Mouse (Mus musculus) midbrain, embryonic 12.5 days (tissue): Measurements from ENCODE around the gene Ccdc141. TPM values are rescaled to one million over a fixed set of nuclear protein-coding genes. Genes with fewer than 3 reads are reported as not detected.

ENCODE experiments used
- ATAC-seq: fragments of 200-750 bp; cut with Nextera tagmentation; 2 replicates; pipeline ENCODE4 v1.8.0; 2017; ENCODE audit warnings: low read depth, moderate TSS enrichment, moderate library complexity; ENCODE audit not compliant: low FRiP score
- H3K27ac ChIP-seq: fragments of 300-500 bp; sonication (generic); replicated peaks from 2 replicates; pipeline ENCODE4 v1.5.1; 2016; ENCODE audit warnings: mild to moderate bottlenecking
- H3K27me3 ChIP-seq: fragments of 300-500 bp; sonication (generic); 2 replicates; pipeline ENCODE4 v1.6.1; 2016; ENCODE audit warnings: mild to moderate bottlenecking
- H3K36me3 ChIP-seq: fragments of 300-500 bp; sonication (generic); 2 replicates; pipeline ENCODE4 v1.6.1; 2016
- H3K4me1 ChIP-seq: fragments of 300-500 bp; sonication (generic); 2 replicates; pipeline ENCODE4 v1.6.1; 2016
- H3K4me2 ChIP-seq: fragments of 300-500 bp; sonication (generic); replicated peaks from 2 replicates; pipeline ENCODE4 v1.6.1; 2016; ENCODE audit warnings: mild to moderate bottlenecking, moderate library complexity
- H3K4me3 ChIP-seq: fragments of 300-500 bp; sonication (generic); 2 replicates; pipeline ENCODE4 v1.5.1; 2016; ENCODE audit warnings: mild to moderate bottlenecking
- H3K9ac ChIP-seq: fragments of 300-500 bp; sonication (generic); replicated peaks from 2 replicates; pipeline ENCODE4 v1.6.1; 2016; ENCODE audit warnings: mild to moderate bottlenecking, moderate library complexity
- H3K9me3 ChIP-seq: fragments of 300-500 bp; sonication (generic); 2 replicates; pipeline ENCODE4 v1.6.1; 2016; ENCODE audit warnings: mild to moderate bottlenecking
- WGBS: fragments of 180-500 bp; shearing (Covaris S2); methylation state at CpG from one replicate; pipeline ENCODE4 v1.1.7; 2016; 5-methylcytosine and 5-hydroxymethylcytosine counted together
- polyA plus RNA-seq: library from polyadenylated mRNA; unstranded; fragments of >200 nt; fragmentation: Nextera tagmentation; extraction: Ambion mirVana; gene quantifications from 2 replicates; pipeline ENCODE4 v1.2.1, GENCODE M21; 2016

The Ccdc141 gene
- polyA plus RNA-seq, 1 experiment from 2014 or later = 4.7 TPM

DNA sequence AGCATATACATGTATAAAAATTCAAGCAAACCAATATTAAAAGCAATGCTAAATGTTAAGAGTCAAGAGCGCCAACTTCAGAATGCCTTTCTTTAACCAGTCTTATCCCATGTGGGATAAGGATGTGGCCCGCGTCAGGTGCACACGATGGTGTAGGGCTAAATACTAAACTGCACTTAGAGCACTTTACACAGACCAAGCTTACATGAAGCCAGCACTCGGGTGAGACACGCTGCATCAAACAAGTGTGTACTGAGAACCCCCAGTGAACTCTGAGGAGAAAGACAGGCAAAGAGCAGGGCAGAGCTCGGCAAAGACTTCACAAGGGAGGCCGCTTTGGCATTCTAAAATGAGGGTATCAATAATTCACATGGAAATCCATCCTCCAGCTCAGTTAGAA is 19.2 kb downstream of the Ccdc141 start:
- no peak overlapping the region for H3K4me3 ChIP-seq
- no peaks in the 10 kb centered on the region for H3K27me3 ChIP-seq
- no peak overlapping the region for H3K9ac ChIP-seq
- WGBS = 91% methylated on average over 8 of the region's 8 CpGs
- no peaks in the 10 kb centered on the region for H3K36me3 ChIP-seq
- H3K9me3 ChIP-seq = no peaks in the 10 kb centered on the region
- peaks cover 5% of the 10 kb centered on the region; the same call in 1 of the 2 replicates for H3K4me1 ChIP-seq
- no peak for ATAC-seq
- H3K27ac ChIP-seq = no peak overlapping the region
- H3K4me2 ChIP-seq = no peak overlapping the region

DNA sequence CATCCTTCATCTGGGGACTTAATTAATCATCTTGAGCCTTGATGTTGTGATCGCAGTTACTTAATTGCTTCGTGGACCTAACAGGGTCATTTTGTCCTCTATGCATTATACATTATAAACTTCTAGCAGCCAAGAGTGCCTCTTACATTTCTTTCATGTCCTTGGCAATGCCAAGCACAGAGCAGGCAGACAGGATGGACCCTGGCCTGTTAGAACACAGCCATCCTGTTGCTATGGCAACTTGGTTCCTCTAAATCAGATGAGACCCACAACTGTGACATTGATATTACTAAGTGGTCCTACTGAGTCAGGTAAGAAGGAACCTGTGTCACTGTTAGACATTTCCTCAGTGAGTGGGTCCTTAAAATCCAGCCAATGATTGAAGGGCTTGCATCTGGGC is 20.9 kb downstream of the Ccdc141 start:
- H3K27ac ChIP-seq = no peak overlapping the region

DNA sequence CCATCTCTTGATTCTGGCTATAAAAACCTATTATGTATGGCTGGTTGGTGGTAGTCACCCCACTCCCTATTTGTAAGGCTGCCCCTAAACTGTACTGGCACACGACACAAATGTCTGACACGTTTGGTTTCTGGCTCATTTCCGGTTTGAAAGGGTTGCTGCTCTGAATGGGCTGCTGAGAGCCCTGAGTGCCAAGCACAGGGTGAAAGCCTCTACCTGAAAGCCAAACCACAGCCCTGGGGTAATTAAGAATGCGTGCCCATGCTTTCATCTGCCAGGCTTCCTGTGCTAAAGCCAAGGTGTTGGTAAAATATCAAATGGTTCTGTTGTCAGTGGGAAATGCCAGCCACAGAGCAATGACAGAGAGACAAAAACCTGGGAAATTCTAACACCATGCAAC is 22.2 kb downstream of the Ccdc141 start:
- Histone ChIP-seq H3K4me2 (no peak overlapping the region), H3K36me3 (no peaks in the 10 kb centered on the region), H3K9ac (no peak overlapping the region), H3K4me3 (no peak overlapping the region), H3K4me1 (peaks cover 5% of the 10 kb centered on the region; the same call in 1 of the 2 replicates), H3K27ac (no peak overlapping the region), H3K9me3 (no peaks in the 10 kb centered on the region), H3K27me3 (no peaks in the 10 kb centered on the region)
- ATAC-seq = no peak
- 71% methylated on average over 4 of the region's 4 CpGs for WGBS

More for the DNA sequence above, 20.9 kb downstream of the Ccdc141 start:
- Histone ChIP-seq H3K9ac (no peak overlapping the region), H3K27me3 (no peaks in the 10 kb centered on the region), H3K36me3 (no peaks in the 10 kb centered on the region), H3K4me1 (peaks cover 5% of the 10 kb centered on the region; the same call in 1 of the 2 replicates), H3K9me3 (no peaks in the 10 kb centered on the region), H3K4me2 (no peak overlapping the region), H3K4me3 (no peak overlapping the region)
- ATAC-seq = no peak
- WGBS = 75% methylated on average over 2 of the region's 2 CpGs

DNA sequence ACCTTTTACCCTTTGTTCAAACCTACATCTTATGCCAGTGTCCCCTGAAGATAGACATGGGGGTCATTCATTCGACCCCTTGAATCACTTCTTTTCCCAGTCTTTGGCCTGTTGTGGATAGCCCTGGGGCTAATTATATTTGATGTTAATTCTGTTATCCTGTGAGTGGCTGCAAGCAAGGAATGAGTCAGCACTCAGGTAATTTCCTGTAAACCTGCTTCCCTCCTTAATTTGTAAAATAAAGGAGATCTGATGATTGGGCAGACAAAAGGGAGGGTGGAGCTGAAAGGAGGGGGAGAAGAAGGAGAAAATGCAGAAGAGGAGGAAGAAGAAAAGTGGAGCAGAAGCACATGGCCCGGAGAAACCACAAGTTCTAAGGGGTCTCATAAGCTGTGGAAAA is 23.5 kb downstream of the Ccdc141 start:
- 78% methylated on average over 2 of the region's 2 CpGs for WGBS

DNA sequence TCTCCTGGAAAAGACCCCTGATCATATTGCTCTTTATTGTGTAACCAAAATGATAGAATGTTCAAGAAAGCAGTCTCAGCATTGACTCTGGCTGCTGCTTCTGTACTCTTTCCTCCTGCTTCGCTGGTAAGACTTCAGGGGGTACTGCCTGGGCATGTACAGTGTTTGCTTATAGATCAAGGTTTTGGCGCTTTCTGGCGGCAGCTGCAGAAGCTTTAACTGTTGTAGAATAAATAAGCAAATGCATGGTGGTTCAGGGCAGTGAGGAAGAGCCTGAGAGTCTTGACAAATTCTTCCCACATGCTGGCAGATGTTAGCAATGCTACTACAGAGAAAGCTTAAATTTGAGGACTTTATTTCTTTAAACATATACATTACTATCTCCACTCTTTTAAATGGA is 24.1 kb downstream of the Ccdc141 start:
- 69% methylated on average over 3 of the region's 3 CpGs for WGBS
- H3K27me3 ChIP-seq = no peaks in the 10 kb centered on the region
- H3K9ac ChIP-seq = no peak overlapping the region
- H3K4me2 ChIP-seq = no peak overlapping the region
- no peaks in the 10 kb centered on the region for H3K36me3 ChIP-seq
- H3K9me3 ChIP-seq = no peaks in the 10 kb centered on the region
- ATAC-seq = no peak
- H3K27ac ChIP-seq = no peak overlapping the region
- H3K4me3 ChIP-seq = no peak overlapping the region
- H3K4me1 ChIP-seq = peaks cover 5% of the 10 kb centered on the region; the same call in 1 of the 2 replicates

More for the DNA sequence above, 23.5 kb downstream of the Ccdc141 start:
- H3K4me2 ChIP-seq = no peak overlapping the region
- H3K4me3 ChIP-seq = no peak overlapping the region
- H3K9me3 ChIP-seq = no peaks in the 10 kb centered on the region
- H3K36me3 ChIP-seq = no peaks in the 10 kb centered on the region
- H3K27me3 ChIP-seq = no peaks in the 10 kb centered on the region
- H3K27ac ChIP-seq = no peak overlapping the region
- H3K9ac ChIP-seq = no peak overlapping the region
- no peak for ATAC-seq
- peaks cover 5% of the 10 kb centered on the region; the same call in 1 of the 2 replicates for H3K4me1 ChIP-seq

DNA sequence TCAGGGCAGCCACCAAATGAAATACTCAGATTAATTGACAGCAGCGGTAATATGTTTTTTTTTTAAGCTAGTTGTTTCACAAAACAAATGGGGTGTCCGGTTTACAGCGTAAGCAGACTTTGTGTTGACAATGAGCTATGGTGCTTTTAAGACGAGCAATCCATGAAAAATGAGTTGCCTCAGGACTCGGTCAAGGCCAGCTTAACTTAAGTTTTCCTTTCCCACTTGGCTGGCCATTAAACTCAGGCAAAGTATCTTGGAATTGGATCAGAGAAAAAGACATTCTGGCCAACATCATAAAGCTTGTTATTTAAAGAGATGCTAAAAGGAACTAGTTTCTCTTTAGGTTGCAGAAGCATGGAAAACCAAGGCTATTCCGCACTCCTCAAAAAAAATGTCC is 26.9 kb downstream of the Ccdc141 start:
- Histone ChIP-seq H3K4me2 (no peak overlapping the region), H3K9me3 (no peaks in the 10 kb centered on the region), H3K27ac (no peak overlapping the region), H3K9ac (no peak overlapping the region), H3K4me1 (no peaks in the 10 kb centered on the region), H3K4me3 (no peak overlapping the region), H3K36me3 (no peaks in the 10 kb centered on the region), H3K27me3 (no peaks in the 10 kb centered on the region)
- WGBS = 89% methylated on average over 6 of the region's 6 CpGs
- ATAC-seq = no peak

DNA sequence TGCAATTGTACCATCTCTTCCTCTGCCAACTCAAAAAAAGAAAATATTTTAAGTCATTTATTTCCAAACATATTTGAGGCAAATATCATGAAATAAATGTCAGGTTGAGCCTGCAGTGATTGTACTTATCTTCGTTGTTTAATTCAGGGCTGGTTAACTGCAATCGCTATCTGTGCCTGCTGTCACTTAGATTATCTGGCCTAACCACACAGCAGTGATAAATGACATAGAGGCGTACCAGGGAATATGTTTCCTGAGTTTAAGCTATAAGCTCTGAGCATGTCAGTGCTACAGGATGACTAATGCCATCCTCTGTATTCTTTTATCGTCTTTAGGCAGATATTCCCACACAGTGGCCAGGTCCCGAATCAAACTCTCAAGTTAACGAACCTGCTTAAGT is 31.6 kb downstream of the Ccdc141 start:
- Histone ChIP-seq H3K27ac (no peak overlapping the region), H3K4me2 (no peak overlapping the region), H3K9me3 (no peaks in the 10 kb centered on the region), H3K4me1 (no peaks in the 10 kb centered on the region), H3K27me3 (no peaks in the 10 kb centered on the region), H3K36me3 (no peaks in the 10 kb centered on the region), H3K4me3 (no peak overlapping the region), H3K9ac (no peak overlapping the region)
- WGBS = 88% methylated on average over 6 of the region's 6 CpGs
- ATAC-seq = no peak

DNA sequence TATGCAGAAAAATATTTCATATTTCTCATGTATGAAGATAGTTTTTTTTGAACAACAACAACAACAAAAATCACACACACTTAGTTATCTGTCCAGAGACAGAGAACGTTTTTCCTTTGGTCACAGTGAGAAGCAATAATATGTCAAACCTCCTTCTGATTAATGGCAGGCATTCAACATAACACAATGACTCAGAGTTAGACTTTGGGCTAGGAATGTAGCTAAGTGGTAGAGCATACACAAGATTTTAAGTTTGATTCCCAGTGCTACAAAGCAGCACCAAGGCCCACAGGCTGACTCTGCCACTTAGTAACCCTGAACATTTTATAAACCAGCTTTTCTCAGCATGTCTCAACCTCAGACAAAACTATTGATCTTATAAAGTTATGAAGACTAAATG is 35.5 kb downstream of the Ccdc141 start:
- no peaks in the 10 kb centered on the region for H3K4me1 ChIP-seq
- H3K27me3 ChIP-seq = no peaks in the 10 kb centered on the region
- ATAC-seq = no peak
- H3K4me3 ChIP-seq = no peak overlapping the region
- no peaks in the 10 kb centered on the region for H3K36me3 ChIP-seq
- H3K9ac ChIP-seq = no peak overlapping the region
- WGBS = 72% methylated on average over 1 of the region's 1 CpGs
- H3K27ac ChIP-seq = no peak overlapping the region
- no peaks in the 10 kb centered on the region for H3K9me3 ChIP-seq
- no peak overlapping the region for H3K4me2 ChIP-seq

DNA sequence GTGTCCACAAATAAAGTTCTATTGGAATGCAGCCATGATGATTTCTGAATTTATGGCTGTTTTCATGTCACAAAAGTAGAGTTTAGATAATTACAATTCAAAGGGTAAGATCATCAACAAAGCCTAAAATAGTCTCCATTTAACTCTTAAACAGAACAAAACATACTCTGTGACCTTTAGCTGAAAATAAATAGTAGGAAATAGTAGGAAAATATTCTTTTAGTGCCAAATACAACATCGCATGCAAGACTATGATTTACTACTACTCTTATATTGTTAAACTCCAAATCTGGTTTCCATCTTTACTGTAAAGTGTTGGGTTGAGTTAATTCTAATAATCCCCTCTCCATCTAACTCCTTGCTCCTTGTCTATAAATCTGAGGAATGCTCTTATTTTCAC is 37.0 kb downstream of the Ccdc141 start:
- Histone ChIP-seq H3K4me1 (no peaks in the 10 kb centered on the region), H3K27me3 (no peaks in the 10 kb centered on the region), H3K27ac (no peak overlapping the region), H3K36me3 (no peaks in the 10 kb centered on the region), H3K4me2 (no peak overlapping the region), H3K4me3 (no peak overlapping the region), H3K9ac (no peak overlapping the region), H3K9me3 (no peaks in the 10 kb centered on the region)
- 93% methylated on average over 1 of the region's 1 CpGs for WGBS
- no peak for ATAC-seq

DNA sequence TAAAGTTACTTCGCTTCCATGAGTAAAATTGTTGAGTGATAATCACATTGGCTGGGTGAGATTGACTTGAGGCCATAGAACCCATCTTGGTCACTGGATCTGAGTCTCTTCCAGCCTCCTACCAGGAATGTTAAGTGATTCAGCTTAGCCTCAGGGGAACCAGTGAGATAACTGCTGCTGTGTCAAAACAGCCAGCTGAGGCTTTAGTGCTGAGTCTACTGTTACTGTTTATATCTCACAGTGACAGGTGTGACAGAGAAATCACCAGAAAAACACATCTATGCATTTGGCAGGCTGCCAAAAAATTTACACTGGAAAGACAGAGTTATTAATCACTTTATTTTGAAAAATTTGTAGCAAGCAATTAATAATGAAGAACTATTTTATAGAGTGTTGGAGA is 43.5 kb downstream of the Ccdc141 start:
- H3K36me3 ChIP-seq = no peaks in the 10 kb centered on the region
- H3K4me2 ChIP-seq = no peak overlapping the region
- no peak for ATAC-seq
- no peak overlapping the region for H3K4me3 ChIP-seq
- H3K4me1 ChIP-seq = no peaks in the 10 kb centered on the region
- H3K9me3 ChIP-seq = no peaks in the 10 kb centered on the region
- H3K27ac ChIP-seq = no peak overlapping the region
- WGBS = 89% methylated on average over 1 of the region's 1 CpGs
- no peak overlapping the region for H3K9ac ChIP-seq
- H3K27me3 ChIP-seq = no peaks in the 10 kb centered on the region

DNA sequence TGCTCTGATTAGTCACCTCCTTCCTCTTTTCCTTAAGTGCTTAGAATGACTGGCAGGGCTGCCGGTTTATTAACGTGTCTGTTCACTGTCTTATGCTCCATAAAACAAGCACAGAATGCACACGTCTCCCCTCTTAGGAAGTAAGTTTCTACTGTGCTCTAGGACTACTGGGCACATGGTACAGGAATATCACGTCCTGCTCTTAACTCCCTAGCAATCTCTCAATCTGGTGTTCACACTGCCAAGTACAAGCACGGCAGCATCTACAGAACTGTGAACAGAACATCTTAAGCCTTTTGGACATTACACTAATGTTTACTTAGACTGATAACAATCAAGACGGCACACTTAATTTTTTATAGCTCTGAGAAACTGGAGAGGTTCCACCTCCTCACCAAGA is 52.3 kb downstream of the Ccdc141 start:
- 85% methylated on average over 6 of the region's 6 CpGs for WGBS
- Histone ChIP-seq H3K27me3 (no peaks in the 10 kb centered on the region), H3K4me3 (no peak overlapping the region), H3K27ac (no peak overlapping the region), H3K4me2 (no peak overlapping the region), H3K9me3 (no peaks in the 10 kb centered on the region), H3K36me3 (no peaks in the 10 kb centered on the region), H3K4me1 (no peaks in the 10 kb centered on the region; the same call in 1 of the 2 replicates), H3K9ac (no peak overlapping the region)
- ATAC-seq = no peak

DNA sequence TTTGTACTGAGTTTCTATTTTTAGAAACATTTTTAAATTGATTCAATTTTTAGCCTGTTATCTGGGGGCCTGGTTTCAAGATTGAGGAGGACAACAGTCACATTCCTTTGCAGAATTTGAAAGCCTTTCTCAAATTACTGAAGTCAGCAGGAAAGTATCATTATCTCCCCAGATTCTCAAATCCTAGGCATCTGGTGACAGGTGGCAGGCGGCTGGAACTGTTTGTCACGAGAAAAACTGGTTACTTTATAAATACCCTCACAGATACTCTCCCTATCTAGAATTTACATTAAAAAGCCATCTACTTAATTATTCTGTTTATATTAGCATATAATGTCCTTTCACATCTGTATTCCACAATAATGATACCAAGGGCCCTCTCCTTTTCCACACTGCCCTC is 56.1 kb downstream of the Ccdc141 start:
- 66% methylated on average over 2 of the region's 2 CpGs for WGBS

DNA sequence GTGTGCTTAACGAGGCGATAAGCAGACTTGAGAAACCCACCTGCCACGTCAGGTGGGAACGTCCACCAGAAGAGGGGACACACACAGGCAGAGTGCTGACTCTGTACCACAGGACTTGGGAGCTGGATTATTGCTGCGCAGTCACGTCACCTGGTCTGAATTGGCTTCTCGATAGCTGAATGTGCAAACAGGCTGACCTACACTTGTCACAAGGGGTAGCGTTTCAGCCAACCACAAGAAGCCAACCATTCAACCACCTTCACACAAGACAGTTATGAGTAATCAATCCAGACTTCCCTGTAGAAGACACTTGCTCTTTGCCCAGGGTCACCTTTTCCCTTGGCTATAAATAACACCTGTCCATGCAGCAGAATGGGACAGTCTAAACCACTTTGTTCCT is 56.6 kb downstream of the Ccdc141 start:
- Histone ChIP-seq H3K9ac (no peak overlapping the region), H3K4me3 (no peak overlapping the region), H3K4me1 (no peaks in the 10 kb centered on the region; the same call in 1 of the 2 replicates), H3K27me3 (no peaks in the 10 kb centered on the region), H3K27ac (no peak overlapping the region), H3K36me3 (no peaks in the 10 kb centered on the region), H3K4me2 (no peak overlapping the region), H3K9me3 (no peaks in the 10 kb centered on the region)
- WGBS = 92% methylated on average over 8 of the region's 8 CpGs
- no peak for ATAC-seq

More for the DNA sequence above, 56.1 kb downstream of the Ccdc141 start:
- Histone ChIP-seq H3K27me3 (no peaks in the 10 kb centered on the region), H3K9ac (no peak overlapping the region), H3K27ac (no peak overlapping the region), H3K4me2 (no peak overlapping the region), H3K4me3 (no peak overlapping the region), H3K4me1 (no peaks in the 10 kb centered on the region; the same call in 1 of the 2 replicates), H3K36me3 (no peaks in the 10 kb centered on the region), H3K9me3 (no peaks in the 10 kb centered on the region)
- ATAC-seq = no peak
